9 mouse cellular contexts compared by ENCODE assay signal in the genomic region with DNA sequence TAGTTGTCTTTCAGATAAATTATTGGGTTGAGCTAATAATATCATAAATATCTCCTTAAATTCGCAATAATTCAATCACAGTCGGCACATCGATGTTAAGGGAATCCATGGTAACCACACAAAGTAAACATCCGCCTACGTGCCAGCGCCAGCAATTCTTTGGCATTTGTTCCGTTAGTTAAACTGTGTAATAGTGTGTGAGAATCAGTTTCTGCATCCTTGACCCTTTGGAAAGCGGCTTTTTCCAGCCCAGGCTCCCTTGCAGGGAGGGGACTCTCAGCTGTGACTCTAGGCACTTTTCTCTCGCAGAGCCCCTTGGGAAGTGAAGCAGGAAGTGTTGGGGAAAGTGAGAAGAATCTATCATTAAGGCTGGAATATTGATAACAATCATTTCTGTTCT.
DNase-seq lines count a peak whose midpoint lies in the region; ATAC-seq lines count a peak whose summit lies in the region.
"Had no signal": no experiment of that assay in that cellular context is flagged by ENCODE, and none has a peak within 500 bp of the region (broad histone marks: within the 10 kb centered on the region; RNA-seq: fewer than 3 reads in every experiment).

No protein-coding gene starts in this region.

- WGBS in hindbrain, embryonic 12.5 days, result 37% methylated on average over 9 of the region's 9 CpGs

- H3K27ac ChIP-seq in hindbrain, embryonic 12.5 days, result no peak overlapping the region
- H3K27ac ChIP-seq: heart, embryonic 15.5 days had no signal

- no peak overlapping the region for H3K4me3 ChIP-seq in hindbrain, embryonic 12.5 days
- H3K4me3 ChIP-seq: heart, embryonic 15.5 days had no signal

- ATAC-seq in hindbrain, embryonic 12.5 days (ENCODE audit: low FRiP score), result 0 out of 2 replicates have a peak, but pooled peaks have one; percentile 54
- ATAC-seq in erythroid progenitor cell, adult 5-6 weeks (replicated peaks; ENCODE audit: low FRiP score, poor library complexity, severe bottlenecking), result no peak

- no peak overlapping the region for H3K9ac ChIP-seq in hindbrain, embryonic 12.5 days
- H3K9ac ChIP-seq: heart, embryonic 15.5 days had no signal

- peaks cover 7% of the 10 kb centered on the region for H3K27me3 ChIP-seq in hindbrain, embryonic 12.5 days
- H3K27me3 ChIP-seq: heart, embryonic 15.5 days had no signal

- H3K9me3 ChIP-seq in hindbrain, embryonic 12.5 days (replicated peaks), result no peaks in the 10 kb centered on the region
- H3K9me3 ChIP-seq: heart, embryonic 15.5 days had no signal

- peak overlapping the region; percentile 31 for H3K4me2 ChIP-seq in hindbrain, embryonic 12.5 days (replicated peaks)
- H3K4me2 ChIP-seq: heart, embryonic 15.5 days had no signal

- no peaks in the 10 kb centered on the region for H3K36me3 ChIP-seq in hindbrain, embryonic 12.5 days
- H3K36me3 ChIP-seq: heart, embryonic 15.5 days had no signal

- peak; percentile 38 for DNase-seq in gastrocnemius, adult 18-20 months (ENCODE audit: low spot score)
- DNase-seq in gastrocnemius, postnatal 10 days, result no peak
- peak; percentile 49 to 61 for DNase-seq in adrenal gland, postnatal 36 days
- peak; percentile 55 for DNase-seq in lung, postnatal 36 days
- DNase-seq in cerebellum, adult 9-11 months, result no peak
- DNase-seq in thymus, postnatal 10 days (ENCODE audit: low spot score in 2 of 2), result no peak

- peaks cover 13% of the 10 kb centered on the region for H3K4me1 ChIP-seq in hindbrain, embryonic 12.5 days
- H3K4me1 ChIP-seq: heart, embryonic 15.5 days had no signal

Comparison
In these comparisons a context has a peak if more than half of its experiments do, and no peak if none do; other contexts are left out.
1. DNase-seq: peak in gastrocnemius, adult 18-20 months (single experiment), adrenal gland, postnatal 36 days (2 of 2) and lung, postnatal 36 days (single experiment); none in gastrocnemius, postnatal 10 days (single experiment), cerebellum, adult 9-11 months (single experiment) and thymus, postnatal 10 days (0 of 2).